Mouse (Mus musculus) skeletal muscle tissue, adult 2 months (tissue): ENCODE measurements around the gene Zfp42.

Experiments
- DNase-seq: peaks from one replicate; pipeline ENCODE4 v3.0.0-alpha.2; 2012; ENCODE audit warnings: low read depth, low spot score

Gene Zfp42

DNA sequence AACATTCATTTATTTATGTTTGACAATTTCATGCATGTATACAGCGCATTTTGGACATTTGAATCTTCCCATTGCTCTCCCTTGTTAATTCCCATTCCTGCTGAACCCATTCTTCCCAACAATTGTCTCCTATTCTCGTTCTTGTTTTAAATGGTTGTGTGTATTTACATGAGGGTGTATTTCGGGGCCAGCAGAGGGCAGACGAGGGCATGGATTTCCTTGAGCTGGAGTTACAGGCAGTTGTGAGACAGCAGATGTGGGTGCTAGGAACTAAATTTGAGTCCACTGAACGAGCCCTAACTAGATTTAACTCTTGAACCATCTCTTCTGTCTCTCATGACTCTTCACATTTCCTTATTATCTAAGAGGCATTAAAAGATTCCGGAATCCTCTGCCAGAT is 55.1 kb downstream of the Zfp42 start:
- DNase-seq: no peak

DNA sequence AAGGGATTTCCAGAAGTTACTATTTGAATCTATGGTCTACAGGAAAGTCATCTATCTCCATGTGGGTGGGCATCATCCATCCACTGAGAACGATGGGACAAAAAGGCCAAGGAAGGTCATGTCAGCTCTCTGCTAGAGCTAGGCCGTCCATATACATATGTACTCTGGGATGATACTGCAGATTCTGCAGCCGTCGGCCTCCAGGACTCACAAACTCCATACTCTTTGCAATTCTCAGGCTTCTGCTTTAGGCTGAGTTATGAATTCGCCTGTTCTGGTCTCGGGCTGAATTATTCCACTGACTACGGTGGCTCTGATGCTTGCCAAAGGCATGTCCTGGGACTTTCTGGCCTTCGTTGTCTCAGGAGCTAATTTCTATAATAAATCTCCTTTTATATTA is 58.1 kb downstream of the Zfp42 start:
- no peak for DNase-seq
